Mouse (Mus musculus) right cerebral cortex, postnatal 4 days (tissue): ENCODE measurements at regions not wholly inside any gene's neighbourhood (a gene's known extent, or its start where the extent isn't known, plus 50 kb on each side); places are given as distances from the start of the nearest gene placed in this dataset.

Source experiments
- DNase-seq: peaks from one replicate; pipeline ENCODE4 v3.0.0-alpha.2; 2022

GRCm38 (mm10) chr3:129044834-129045233 is 154.8 kb upstream of the Pitx2 start:
- DNase-seq = no peak

GRCm38 (mm10) chr3:129049899-129050597 is 149.6 kb upstream of the Pitx2 start:
- DNase-seq = no peak

GRCm38 (mm10) chr3:129065457-129066364 is 134.0 kb upstream of the Pitx2 start:
- DNase-seq = peak; percentile 46

- no peak for DNase-seq
Observed at GRCm38 (mm10) chr3:129069676-129070075, 130.0 kb upstream of the Pitx2 start.

GRCm38 (mm10) chr3:129070521-129070933 is 129.2 kb upstream of the Pitx2 start:
- DNase-seq = no peak

- no peak for DNase-seq
Observed at GRCm38 (mm10) chr3:129071002-129071401, 128.7 kb upstream of the Pitx2 start.

GRCm38 (mm10) chr3:129076396-129076795 is 123.3 kb upstream of the Pitx2 start:
- DNase-seq = no peak

GRCm38 (mm10) chr3:129103786-129104440 is 95.8 kb upstream of the Pitx2 start:
- no peak for DNase-seq

GRCm38 (mm10) chr3:129104811-129105210 is 94.9 kb upstream of the Pitx2 start:
- DNase-seq = no peak

- DNase-seq = no peak
Observed at GRCm38 (mm10) chr3:129106174-129106573, 93.5 kb upstream of the Pitx2 start.

GRCm38 (mm10) chr3:129130521-129130920 is 69.2 kb upstream of the Pitx2 start:
- no peak for DNase-seq

GRCm38 (mm10) chr3:129131140-129131539 is 68.5 kb upstream of the Pitx2 start:
- no peak for DNase-seq

GRCm38 (mm10) chr3:129131877-129132433 is 67.7 kb upstream of the Pitx2 start:
- DNase-seq = no peak
